Mouse (Mus musculus) stomach, postnatal 0 days (tissue): ENCODE measurements around the gene Hrc.

Experiments
- CTCF ChIP-seq: IDR thresholded peaks from 2 replicates; pipeline ENCODE4 v1.5.1; 2016; ENCODE audit warnings: antibody characterized with exemption, low read depth, mild to moderate bottlenecking, moderate library complexity
- EP300 ChIP-seq: optimal IDR thresholded peaks from 2 replicates; pipeline ENCODE3; 2016; ENCODE audit warnings: antibody characterized with exemption

GRCm38 (mm10) chr7:45365742-45366651 lies 30.9 kb downstream of the Hrc start:
- TF ChIP-seq CTCF: peak; percentile 14; the same call in 1 of the 2 replicates
- TF ChIP-seq EP300: no peak
